Mouse (Mus musculus) thymus, postnatal 10 days (tissue): ENCODE results near the gene Irf2bp2.
"Not testable (repeated sequence)": the region's sequence is repeated elsewhere in the genome, so short reads cannot be mapped to it uniquely, and the experiment has no call there.

ENCODE experiments used
- DNase-seq, 2 experiments: peaks; one replicate each; pipeline ENCODE4 v3.0.0; 2021; ENCODE audit warnings: low spot score in 2 of 2

Gene Irf2bp2

GRCm38 (mm10) chr8:126602641-126603040, 8.9 kb upstream of the Irf2bp2 start:
- DNase-seq = no peak

- no peak for DNase-seq
Observed at GRCm38 (mm10) chr8:126601325-126601724, 7.5 kb upstream of the Irf2bp2 start.

GRCm38 (mm10) chr8:126600816-126601243, 7.0 kb upstream of the Irf2bp2 start:
- DNase-seq = no peak

GRCm38 (mm10) chr8:126600388-126600787, 6.6 kb upstream of the Irf2bp2 start:
- DNase-seq = not testable (repeated sequence)

DNA sequence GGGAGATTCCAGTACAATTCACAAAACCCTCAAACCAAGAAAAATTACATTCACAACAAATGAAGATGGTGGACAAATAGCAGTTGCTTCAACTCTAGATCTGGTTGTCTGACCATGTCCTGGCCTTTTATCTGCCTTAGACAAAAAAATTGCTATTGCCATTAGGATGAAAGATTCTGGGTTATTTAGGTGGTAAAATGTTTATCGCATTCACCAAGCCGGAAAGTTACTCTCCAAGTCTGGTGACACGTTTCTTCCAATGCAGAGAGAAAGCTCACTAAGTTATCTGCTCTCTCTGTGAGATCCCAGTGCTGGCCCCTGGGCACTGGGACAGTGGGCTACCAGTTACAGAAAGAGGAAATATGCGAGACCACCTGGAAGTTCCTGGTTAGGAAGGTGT, 5.5 kb upstream of the Irf2bp2 start:
- DNase-seq = no peak

DNA sequence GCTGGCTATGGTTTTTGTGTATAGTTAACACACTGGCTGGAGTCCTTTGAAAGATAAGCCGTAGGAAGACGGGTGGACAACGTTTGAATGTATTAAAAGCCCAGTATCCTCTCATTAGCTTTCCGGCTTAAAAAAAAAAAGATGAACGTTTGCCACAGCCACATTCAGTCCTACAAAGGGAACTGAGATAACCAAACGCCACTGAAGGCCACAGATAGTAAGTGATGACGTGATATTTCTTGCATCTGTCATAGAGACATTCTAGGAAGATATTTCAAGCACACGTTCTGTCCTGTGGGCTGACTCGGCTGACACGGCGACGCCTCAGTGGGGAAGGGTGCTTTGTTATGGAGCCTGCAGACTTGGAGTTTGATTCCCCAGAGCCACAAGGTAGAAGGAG, 4.4 kb upstream of the Irf2bp2 start:
- DNase-seq = no peak

DNA sequence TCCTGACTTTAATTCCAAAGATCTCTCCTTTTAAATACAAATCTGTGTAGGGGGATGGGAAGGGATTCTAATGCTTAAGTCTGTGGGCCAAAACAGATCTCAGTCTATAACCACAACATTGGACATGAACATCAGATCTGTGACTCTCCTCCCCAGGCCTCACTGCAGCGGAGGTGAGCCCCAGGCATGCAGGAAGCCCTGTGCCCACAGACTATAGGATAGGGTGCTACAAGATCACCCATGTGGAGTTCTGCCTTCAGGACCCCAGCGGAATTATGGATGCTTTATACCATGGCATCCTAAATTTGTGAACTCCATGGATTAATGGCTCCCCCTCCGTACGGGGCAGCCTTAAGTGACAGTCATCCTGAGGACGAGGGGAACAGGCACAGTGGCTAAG, 2.9 kb upstream of the Irf2bp2 start:
- no peak for DNase-seq

GRCm38 (mm10) chr8:126596097-126596634, 2.4 kb upstream of the Irf2bp2 start:
- DNase-seq = peak; percentile 52 to 55

GRCm38 (mm10) chr8:126595204-126596061, 1.6 kb upstream of the Irf2bp2 start:
- DNase-seq = peak; percentile 51

- peak; percentile 92 to 94 for DNase-seq
Observed at GRCm38 (mm10) chr8:126594481-126595000, 755 bp upstream of the Irf2bp2 start.

DNA sequence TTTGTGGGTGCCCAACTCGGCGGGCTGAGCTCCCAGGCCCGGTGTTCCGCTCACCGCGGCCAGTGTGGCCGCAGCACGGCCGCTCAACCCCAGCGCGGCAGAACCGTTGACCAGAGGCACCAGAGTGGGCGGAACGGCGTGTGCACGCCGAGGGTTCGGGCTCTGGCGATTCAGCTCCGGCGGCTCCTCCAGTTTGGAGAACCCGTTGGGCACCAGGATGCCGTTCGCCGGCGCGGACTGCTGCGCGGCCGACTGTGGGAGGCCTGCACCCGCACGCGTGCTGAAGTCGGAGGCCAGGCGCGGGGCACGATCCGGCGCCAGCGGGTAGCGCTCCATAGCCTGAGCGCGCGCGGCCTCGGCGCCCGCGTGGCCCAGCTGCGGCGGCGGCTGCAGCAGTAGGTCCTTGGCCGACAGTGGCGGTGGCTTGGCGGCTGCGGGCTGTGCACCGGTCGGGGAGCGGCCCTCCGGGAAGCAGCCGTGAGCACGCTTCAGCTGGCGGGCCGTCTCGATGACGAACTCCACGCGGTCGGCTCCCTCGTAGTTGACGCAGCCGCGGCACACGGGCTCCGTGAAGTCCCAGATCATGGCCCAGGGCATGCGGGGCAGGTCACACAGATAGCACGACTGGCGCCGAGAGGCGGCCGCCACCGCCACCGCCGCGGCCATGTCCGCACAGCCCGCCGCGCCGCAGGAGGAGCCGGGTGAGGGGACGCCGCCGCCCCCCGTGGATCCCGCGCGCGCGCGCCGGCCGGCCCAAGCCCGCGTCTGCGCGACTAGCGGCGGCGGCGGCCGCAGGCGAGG, 815 bp downstream of the Irf2bp2 start:
- DNase-seq = peak; percentile 54 to 57

DNA sequence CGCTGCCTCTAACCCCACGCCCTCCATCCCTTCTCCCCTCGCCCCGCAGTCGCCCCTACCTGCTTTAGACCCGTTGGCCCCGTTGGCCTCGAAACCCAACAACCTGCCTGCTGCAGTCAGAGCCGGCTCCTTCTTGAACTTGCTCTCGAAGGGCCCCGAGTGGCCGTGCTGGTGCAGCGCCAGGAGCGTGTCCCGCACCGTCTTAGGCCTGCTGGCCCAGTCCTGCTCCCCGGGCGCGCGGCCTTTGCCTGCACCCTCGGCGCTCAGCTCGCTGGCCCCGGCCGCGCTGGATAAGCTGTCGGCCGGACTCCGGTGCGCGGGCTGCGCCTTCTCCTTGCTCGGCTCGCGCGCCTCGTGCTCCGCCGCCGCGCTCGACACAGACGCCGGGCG, 1.4 kb downstream of the Irf2bp2 start:
- DNase-seq = peak; percentile 42 to 50

DNA sequence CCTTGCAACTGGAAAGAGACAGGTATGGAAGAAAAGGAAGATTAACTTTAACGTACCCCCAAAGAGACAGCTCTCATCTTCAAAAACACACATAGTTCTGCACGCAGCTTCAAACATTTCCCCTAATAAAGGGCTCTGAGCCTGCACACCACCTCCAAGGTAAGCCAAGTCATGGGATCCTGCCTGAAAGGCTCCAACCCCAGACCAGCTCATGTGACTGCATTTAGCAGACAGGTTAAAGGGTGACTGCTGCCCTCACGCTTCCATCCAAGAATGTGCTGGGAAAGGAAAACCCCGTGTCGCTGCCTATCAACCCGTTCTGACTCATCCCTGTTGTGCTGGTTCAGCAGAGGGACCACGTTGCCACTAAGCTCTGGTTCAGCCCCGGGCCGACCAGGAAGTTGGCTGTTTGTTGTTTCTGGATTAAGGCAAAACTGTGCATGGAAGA, 1.9 kb downstream of the Irf2bp2 start:
- peak in 1 of 2 experiments; percentile 32 for DNase-seq

- peak; percentile 72 to 74 for DNase-seq
Observed at GRCm38 (mm10) chr8:126591141-126591820, 2.5 kb downstream of the Irf2bp2 start.

- DNase-seq = no peak
Observed at GRCm38 (mm10) chr8:126590599-126590998, 3.2 kb downstream of the Irf2bp2 start.

DNA sequence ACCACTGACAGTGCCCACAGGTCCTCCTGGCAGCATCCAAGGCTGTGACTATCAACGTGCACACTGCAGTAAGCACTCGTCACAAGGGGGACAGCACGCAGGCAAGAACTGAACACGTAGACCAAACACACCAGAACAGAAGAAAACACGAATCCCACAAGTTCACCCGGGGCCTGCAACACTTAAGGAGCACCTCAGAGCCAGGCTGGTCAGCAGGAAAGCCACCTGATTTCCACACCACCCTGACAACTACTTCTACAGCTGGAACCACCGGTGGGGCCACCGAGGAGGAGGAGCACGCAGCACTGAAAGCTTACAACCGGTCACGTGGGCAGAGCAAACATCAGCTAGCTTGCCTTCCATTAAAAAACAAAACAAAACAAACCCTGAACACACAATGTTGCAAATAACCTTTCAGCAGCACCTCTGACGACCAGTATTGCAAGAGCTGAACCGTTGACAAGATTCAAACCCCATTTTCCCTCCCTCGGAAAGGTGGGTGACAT, 3.7 kb downstream of the Irf2bp2 start:
- peak; percentile 60 for DNase-seq

GRCm38 (mm10) chr8:126589507-126590023, 4.2 kb downstream of the Irf2bp2 start:
- no peak for DNase-seq

GRCm38 (mm10) chr8:126588636-126589506, 4.9 kb downstream of the Irf2bp2 start:
- DNase-seq = no peak

- no peak for DNase-seq
Observed at GRCm38 (mm10) chr8:126587836-126588503, 5.8 kb downstream of the Irf2bp2 start.
